Mouse (Mus musculus): Measurements from ENCODE around the gene Ankrd6.

Gene Ankrd6

DNA sequence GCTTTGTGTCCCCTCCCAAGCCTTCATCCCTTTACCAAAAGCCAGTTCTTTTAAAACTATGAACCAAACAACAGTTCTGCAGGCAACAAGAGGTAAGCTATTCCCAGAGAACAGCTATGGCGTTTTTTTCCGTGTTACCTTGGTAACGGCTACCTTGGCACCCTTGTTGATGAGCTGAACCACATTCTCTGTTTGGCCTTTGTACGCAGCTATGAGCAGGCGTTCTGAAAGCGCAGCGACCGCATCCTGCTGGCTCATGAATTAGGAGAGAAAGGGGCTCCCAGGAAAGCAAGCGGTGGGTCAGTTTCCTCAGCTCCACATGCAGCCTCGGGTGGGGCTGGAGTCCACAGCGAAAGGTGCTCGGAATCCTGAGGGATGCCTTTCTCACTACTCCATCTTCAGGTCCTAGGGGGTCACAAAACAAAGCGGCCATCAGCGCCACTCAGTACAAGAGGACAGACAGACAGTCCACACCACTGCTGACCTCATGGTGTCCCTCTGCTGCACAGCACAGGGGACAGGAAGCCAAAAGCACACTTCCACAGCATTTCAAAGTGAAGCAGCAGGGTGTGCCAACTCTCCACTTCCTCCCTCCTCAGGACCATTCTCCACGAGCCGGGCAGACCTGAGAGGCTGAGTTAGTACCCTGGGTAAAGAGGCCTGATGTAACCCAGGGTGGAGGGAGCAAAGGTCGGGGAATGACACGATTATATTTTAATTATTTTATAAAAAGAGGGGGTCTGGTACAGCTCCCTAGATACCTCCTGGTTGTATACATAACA lies 90.3 kb downstream of the Ankrd6 start:
- no peak for DNase-seq (ENCODE audit: low spot score in 2 of 2)

DNA sequence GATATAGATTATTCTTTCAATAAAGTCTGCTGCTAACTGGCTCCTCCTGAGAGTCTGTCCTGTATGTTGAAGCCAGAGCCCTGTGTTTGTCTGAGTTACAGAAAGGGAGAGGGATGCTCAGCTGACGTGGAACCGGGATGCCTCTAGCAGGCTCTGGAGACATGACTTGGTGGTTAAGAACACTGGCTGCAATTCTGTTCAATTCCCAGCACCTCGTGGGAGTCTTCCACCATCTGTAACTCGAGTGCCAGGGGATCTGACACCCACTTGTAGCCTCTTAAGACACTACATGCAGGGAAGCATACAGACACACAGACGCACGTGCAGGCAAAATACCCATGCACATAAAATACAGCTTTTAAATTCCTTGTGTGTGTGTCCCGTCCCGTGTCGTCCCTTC lies 95.1 kb downstream of the Ankrd6 start:
- no peak for DNase-seq (ENCODE audit: low spot score in 2 of 2)

DNA sequence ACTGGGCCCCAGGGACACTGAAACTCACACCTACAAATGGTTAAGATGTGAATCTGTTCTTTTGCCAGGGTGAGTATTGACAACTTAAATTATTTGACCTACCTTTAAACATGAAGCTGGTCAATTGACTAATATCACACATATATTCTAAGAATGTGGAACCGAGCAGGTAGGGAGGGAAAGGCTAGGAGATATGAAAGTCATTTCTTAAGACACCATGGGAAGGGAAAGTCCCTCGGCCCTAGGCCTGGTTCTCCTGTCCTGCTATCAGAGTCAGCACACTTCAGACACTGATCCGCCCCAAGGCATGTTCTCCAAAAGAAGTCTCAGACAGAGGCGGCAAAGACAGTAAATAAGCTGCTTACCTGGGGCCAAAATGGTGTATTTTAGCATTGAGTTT lies 95.7 kb downstream of the Ankrd6 start:
- DNase-seq (ENCODE audit: low spot score in 2 of 2): no peak

DNA sequence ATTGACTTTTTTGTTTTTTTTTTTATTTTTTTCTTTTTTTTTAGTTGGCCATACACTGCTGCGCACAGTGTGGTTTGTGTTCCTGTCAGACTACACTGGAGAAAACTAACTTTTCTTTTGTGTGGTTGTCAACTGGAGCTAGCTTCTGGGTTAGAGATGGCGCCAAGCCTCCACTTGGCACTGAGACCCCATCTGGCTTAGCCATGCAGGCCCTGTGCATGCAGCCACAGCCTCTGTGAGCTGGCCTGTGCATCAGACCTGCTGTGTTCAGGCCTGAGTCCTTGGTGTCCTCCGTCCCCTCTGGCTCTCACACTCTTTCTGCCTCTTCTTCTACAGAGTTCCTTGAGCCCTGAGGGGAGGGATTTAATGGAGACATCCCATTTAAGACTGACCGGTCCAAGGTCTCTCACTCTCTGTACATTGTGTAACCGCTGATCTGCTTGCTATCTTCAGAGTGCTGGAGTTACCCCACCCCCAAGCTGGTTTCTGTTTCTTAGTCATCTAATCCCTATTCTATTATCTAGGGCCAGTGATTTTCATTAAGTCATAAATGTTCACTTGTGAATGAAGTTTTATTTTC lies 96.9 kb downstream of the Ankrd6 start:
- no peak for DNase-seq (ENCODE audit: low spot score in 2 of 2)

DNA sequence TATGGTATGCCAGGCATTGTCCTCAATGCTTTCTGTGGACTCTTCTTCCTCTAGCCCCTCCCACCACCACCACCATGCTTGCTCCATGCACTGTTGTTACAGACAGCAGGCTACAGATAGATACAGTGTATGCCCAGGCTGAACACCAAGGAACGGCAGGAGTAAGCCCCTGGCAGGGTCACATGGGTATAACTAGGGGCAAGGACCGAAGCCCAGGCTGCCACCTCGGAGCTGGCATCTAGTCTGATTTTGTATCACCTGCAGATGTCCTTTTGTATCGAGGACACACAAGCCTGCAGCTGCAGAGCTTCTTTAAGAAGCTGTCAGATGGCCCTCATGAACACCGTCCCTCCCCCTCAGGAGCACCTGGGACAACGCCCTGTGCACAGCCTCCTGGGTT lies 97.8 kb downstream of the Ankrd6 start:
- no peak for DNase-seq (ENCODE audit: low spot score in 2 of 2)

DNA sequence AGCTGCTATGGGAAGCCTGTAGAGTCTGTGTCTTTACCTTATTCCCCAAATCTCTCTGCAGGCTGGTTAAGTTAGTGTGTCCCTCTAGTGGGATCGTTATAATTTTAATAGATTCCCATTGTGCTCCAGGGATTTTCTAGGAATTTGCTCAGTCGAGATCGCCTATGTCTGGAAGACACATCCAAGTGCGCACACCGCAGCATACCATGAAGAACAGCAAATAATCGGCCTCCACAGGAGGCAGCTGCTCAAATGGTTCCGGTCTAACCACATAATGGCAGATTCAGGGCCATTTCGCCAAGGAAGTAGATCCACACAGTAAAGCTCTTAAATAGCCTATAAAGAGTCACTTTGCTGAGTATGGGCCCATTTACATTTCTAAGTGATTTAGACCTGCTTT lies 98.3 kb downstream of the Ankrd6 start:
- DNase-seq (ENCODE audit: low spot score in 2 of 2): no peak

DNA sequence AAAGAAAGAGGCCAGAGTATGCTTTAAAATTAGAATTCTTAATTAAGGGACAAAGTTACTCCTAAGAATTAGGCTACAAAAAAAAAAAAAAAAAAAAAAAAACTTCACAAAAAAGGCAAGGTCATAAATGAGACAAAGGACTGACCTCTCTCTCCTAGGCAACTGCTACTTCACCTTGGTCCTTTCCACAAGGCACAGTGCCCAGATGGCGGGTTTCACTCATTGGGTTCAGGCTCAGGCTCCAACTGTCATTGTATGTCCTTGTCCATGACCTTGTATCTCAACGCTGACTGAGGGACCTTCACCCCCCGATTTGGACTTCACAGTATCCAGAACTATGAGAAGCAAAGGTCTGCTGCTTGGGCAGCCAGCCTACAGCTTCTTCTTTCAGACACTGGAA lies 112.2 kb downstream of the Ankrd6 start:
- no peak for DNase-seq (ENCODE audit: low spot score in 2 of 2)

DNA sequence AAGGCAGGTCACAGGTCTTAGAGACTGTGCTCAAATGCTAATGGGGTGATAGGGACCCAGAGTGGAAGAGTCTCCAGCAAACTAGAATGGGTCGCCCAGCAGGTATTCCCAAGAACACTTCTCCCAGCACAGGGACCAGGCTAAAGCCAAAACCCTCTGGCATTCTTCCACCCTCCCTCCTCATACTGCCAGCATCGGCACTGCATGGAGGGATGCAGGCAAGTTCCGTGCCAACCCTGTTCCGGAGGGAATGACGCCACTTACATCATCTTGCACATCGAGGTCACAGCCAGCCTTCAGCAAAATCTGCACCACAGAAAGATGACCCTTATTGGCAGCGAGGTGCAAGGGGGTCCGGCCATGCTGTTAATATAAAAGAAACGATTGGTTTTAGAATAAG lies 114.6 kb downstream of the Ankrd6 start:
- DNase-seq (ENCODE audit: low spot score in 2 of 2): no peak

DNA sequence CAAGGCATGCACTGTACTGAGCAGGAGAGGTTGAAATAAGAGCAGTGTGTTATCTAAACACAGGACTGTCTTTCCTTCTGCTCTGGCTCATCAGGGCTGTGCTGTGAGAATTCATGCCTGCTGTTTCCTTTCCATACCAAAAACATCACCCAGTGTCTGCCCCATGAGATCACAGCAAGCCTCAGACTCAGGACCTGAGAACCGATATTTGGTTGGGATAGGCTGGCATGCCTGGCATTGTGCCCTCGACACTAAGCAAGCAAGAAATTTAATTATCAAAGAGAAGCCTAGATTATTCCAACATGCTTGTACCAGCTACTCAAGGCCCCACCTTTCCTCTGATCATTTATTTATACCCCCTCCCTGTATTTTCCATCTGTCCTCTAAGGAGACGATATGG lies 116.1 kb downstream of the Ankrd6 start:
- no peak for DNase-seq (ENCODE audit: low spot score in 2 of 2)

DNA sequence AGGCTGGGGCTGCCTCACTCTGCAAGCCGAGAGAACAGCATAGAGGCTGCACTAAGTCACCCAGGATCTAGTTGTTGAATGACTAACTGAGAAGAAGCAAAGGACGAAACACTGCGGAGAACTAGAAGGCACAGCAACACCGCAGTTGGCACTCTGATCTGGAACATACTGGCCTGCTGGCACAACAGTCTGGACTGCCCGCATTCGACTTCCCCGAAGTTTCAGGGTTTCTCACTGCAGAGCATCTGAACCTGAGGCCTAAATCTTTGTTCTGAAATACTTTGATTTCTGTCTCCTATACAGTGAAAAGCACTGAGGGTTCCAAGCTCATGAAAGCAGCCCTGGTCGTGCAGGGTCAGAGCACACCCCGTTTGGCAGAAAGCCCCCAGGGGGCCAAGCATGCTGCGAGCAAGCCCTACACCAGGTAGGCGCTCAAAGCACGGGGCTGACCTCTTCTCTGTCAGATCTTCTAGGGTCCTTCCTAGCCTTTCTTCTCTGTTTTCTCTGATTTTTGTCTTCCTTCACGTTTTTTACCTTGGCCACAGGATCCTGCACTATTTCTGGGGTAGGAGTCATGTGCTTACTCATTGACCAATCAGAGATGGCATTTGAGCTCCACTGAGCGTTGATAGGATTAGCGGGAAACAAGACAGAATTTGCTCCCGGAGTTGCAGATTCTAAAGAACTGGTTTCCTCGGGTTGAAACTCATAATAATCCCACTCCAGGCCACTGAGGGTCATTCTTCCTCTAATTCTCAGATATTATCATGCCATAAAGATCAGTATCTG lies 117.0 kb downstream of the Ankrd6 start:
- DNase-seq (ENCODE audit: low spot score in 2 of 2): no peak

DNA sequence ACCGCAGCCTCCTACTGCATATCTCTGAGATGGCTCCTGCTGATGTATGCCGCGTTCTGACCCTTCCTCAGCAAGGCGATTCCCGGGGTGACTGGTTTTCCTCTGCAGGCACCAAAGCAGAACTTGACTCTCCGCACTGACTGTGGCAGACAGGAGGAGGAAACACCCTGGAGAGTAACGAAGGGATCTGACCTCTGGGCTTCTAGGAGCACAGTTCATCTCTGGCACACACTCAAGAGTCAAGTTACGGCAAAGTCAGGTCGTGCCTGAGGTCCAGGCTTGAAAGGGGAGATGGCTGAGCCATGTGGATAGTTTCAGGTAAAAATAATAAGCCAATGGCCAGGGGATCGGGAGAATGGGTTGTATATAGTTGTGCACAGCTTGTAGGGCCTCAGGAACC lies 121.3 kb downstream of the Ankrd6 start:
- DNase-seq (ENCODE audit: low spot score in 2 of 2): no peak

DNA sequence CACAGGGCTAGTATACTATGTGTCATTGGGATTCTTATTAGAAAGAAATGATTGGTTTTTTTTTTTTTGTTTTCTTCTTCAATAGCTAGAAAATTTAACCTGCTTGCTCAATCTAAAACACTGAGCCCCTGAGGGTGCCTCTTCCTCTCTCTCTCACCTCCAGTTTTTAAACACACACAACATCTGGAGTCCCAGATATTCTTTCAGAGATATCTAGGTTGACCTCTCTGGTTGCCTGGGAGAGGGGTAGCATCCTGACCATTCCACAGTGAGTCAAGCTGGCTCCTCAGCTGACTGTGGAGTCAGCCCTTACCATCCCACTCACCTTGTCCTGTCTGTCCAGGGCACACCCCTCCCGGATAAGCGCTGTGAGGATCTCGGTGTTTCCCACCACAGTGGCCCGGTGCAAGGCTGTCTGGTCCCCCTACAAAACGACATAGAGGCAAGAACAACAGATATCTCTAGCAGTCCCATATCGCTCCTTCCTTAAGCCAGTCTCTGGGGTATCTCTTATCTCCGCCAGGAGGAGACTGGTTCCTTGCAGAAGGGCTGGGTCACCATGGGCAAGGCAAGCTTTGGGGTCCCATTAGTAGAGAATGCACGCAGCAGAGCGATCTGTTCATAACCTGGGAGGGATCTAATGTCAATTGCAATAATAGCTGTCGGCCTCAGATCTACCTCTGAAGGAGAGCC lies 122.1 kb downstream of the Ankrd6 start:
- no peak for DNase-seq (ENCODE audit: low spot score in 2 of 2)

DNA sequence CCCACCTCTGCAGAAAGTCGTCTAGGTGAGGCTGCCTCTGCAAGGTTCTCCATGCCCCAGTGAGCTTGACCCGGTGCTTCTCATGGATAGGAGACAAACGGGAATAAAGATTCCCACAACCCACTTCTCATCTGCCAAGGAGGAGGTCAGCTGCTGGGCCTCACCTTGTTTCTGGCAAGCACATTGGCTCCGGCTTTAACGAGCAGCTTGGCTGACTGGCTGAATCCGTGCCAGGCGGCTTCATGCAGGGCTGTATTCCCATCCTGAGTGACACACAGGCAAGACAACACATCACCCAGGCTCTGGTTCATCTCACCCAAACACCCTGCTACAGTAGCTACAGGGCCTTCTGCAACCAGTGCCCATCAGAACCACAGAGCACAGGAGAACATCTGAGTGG lies 123.7 kb downstream of the Ankrd6 start:
- DNase-seq (ENCODE audit: low spot score in 2 of 2): no peak

DNA sequence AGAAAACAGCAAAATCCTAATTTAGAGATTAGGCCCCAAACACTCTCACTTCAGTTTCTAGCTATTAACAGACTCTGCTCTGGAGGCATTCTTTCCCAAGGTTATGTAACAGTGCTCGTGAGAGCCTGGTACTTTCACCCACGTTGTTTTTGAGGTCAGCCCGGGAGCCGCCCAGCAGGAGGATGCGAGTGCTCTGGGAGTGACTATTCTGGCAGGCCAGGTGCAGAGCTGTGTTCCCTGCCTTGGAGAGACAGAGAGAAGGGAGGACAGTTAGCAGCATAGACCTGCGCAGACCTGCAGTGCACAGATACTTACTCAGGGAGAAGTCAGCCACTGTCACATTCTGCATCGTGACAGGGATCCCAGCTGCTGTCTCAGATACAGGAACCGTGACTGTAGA lies 126.4 kb downstream of the Ankrd6 start:
- DNase-seq (ENCODE audit: low spot score in 2 of 2): no peak

DNA sequence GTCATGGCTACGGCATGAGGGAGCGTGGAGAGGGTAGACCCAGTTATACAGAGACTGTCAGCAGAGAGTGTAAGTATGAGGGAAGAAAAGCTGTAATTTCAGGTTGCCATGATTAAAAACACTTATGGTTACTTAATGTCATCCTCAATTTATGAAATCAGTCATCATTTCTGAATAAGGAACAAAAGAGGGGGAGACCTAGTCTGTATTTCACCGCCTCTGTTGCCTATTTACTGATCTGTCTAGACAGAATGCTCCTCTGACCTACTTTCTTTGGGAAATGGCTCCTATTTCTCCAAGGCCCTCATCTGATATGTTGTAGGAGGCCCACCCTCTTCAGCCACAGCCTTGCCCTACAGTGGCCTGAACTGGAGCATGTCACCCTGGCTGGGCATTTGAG lies 130.0 kb downstream of the Ankrd6 start:
- no peak for DNase-seq (ENCODE audit: low spot score in 2 of 2)

DNA sequence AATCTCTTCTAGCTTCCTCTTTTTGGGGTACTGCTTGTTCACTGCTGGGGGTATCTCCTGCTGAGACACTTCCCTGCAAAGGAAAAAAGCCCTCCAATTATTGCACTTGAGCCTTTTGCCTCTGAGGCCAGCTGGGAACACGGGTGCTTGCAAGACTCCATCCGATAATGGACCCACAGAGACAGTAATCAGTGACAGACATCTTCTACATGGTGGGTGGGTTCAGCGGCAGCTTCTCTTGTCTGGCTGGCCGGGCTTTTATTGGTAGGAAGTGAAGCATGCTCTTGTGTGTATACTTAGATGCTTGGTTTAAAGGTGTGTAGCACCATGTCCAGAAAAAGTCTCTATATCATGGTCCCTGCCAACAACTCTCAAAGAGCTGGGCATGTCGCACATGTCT lies 133.2 kb downstream of the Ankrd6 start:
- no peak for DNase-seq (ENCODE audit: low spot score in 2 of 2)

DNA sequence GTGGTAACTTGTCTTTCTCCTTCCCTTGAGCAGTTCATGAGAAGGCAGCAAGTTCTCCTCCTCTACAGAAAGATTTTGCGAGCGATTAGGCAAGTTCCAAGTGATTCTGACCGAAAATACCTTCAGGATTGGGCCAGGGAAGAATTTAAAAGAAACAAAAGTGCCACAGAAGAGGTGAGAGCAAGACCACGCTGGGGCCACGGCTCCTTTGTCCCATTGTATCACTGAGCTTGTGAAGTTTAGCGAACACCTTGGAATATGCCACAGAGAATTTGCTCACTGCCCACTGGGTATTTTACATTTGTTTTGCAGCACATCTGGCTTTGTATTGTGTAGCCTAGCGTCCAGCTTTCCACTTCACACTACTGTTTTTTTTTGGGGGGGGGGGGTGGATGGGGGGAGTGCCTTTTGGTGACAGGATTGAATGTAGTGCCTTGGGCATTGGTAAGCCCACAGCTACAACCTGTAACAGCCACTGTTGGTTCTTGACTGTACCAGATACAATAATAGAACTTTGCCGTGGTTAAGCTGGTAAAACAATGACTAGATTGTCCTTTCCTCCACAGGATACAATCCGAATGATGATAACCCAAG lies 150.0 kb downstream of the Ankrd6 start:
- no peak for DNase-seq (ENCODE audit: low spot score in 2 of 2)

DNA sequence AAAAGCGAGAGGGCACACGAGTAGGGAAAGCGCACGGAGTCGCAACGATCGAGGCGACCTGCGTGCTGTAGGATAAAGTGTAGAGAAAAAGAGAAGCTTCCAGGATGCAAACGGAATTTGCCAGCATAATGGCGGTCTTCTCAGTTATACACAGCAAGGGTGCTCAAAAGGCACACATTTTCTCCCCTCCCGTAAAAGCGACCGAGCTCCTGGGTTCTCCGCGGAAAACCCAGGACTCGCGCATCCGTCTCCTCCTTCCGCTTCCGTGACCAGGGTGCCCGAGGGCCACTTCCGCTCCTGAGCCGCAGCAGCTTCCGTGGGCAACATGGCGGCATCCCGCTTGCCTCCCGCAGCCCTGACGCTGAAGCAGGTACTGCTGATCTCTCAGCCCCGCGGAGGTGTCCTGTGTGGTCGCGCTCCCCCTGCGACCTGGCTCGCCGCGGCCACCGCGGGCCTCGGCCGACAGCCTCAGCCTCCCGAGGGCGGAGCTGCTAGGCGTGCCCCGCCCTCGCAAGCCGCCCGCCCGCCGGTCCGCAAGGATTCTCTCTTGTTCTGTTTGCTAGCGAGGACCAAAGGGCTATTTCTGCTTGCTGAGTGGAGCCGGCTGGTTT lies 150.6 kb downstream of the Ankrd6 start, which contains the start of gene Lyrm2:
Gene Lyrm2, plus strand, starts transcription at position 288 of the 611 bp plus-strand sequence.
- peak; percentile 63 for DNase-seq (ENCODE audit: low spot score in 2 of 2)

DNA sequence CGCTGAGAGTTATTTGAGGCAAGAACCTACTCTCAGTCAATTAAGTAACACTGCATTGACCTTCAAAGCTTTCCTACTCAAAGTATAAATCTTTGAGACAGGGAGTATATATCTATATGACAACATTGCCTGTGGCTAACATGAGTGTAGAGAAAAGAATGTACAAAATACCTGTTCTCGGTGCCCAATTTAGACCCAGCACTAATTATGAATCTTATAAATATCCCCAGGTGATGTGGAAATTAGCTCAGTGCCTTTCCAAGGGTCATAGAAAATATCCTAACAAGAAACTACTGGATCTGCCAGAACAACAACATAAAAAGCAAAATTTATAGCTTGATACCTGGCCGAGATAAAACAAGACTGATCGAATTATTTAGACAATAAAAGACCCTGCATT lies 151.7 kb downstream of the Ankrd6 start:
- DNase-seq (ENCODE audit: low spot score in 2 of 2): no peak

DNA sequence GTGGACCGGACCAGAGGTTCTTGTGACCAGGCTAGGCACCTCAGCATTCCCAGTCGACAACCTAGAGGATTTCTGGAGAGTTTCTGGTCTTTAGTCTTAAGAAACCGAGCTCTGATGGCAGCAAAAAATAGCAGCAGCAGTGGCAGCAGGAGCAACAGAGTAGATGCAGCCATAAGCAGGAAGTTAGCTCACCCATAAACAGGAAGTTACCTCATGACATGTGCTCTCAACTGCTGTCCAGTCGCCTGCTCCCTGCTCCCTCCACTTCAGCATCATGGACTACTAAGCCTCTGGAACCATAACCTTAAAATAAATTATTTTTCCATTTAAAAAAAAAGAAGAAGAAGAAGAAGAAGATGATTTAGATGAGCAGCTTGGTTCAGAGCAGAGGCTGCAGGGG lies 161.6 kb downstream of the Ankrd6 start:
- DNase-seq (ENCODE audit: low spot score in 2 of 2): no peak

DNA sequence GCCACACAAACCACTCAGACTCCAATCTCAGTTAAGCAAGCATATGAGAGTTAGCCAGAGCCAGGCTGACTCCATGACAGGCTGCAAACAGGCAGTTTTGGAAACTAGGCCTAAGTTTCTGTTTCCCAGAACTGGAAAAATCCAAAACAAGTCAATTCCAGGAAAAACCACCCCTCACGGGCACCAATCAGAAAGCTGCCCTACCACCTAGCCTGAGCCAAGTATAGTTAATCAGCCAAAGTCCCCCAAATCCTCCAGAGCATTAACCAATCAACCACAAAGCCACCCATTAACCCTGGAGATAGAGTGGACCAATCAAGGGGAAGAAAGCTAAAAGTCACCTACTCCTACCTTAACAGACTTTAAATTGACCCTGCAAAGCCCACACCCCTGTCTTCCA lies 163.5 kb downstream of the Ankrd6 start:
- DNase-seq (ENCODE audit: low spot score in 2 of 2): no peak

DNA sequence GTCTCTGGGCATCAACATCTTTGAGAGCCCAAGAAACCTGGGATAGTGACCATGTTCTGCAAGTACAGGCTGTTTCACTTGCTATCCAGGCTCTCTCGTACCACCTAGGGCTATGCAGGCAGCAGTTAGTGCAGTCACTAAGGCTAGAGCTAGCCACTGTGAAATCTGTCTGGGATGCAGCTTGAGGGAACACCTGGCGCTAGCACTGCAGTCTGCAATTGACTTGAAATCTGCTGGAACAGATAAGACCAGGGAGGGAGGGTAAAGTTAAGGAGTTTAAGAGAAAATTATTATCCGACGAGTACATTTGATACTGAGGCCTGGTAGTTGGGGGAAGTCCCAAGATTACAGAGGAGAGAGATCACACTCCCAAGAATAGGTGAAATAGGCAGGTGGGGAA lies 170.6 kb downstream of the Ankrd6 start:
- DNase-seq (ENCODE audit: low spot score in 2 of 2): no peak

All from frontal cortex, postnatal 25 days (tissue).